In genomic region chr11:107106978-107107724, GRCm38 (mm10) we compare ENCODE assay signal across 1 mouse cellular context.
TF ChIP-seq lines count a peak whose summit lies in the region.

No protein-coding gene starts in this region.

TF ChIP-seq in CH12.LX, 34 proteins besides CTCF, POLR2A, EP300 and RAD21 (continued from another document):
- TF ChIP-seq CHD2 (IDR thresholded peaks at IDR 0.05; ENCODE audit: low read length) (0 out of 2 replicates have a peak, but pooled peaks have one; percentile 10), E2F4 (IDR thresholded peaks at IDR 0.05; ENCODE audit: insufficient replicate concordance, low read depth, low read length) (no peak), TCF12 (IDR thresholded peaks at IDR 0.05; ENCODE audit: low read depth, low read length) (0 out of 2 replicates have a peak, but pooled peaks have one; percentile 11)
TF ChIP-seq in CH12.LX: peak in this region for 11.
